Mouse (Mus musculus) stomach, postnatal 0 days (tissue): ENCODE results near the gene Ifne.

Source experiments
- CTCF ChIP-seq: IDR thresholded peaks from 2 replicates; pipeline ENCODE4 v1.5.1; 2016; ENCODE audit warnings: antibody characterized with exemption, low read depth, mild to moderate bottlenecking, moderate library complexity
- EP300 ChIP-seq: optimal IDR thresholded peaks from 2 replicates; pipeline ENCODE3; 2016; ENCODE audit warnings: antibody characterized with exemption

GRCm38 (mm10) chr4:88909600-88910534 is 29.9 kb upstream of the Ifne start:
- TF ChIP-seq EP300 (no peak), CTCF (no peak)
